Mouse (Mus musculus) kidney, adult 2 months (tissue): ENCODE data around the gene Ankra2.

Source experiments
- CTCF ChIP-seq: fragments of 200-500 bp; conservative IDR thresholded peaks from 2 replicates; pipeline ENCODE4 v1.5.1; 2011; ENCODE audit warnings: low read depth, mild to moderate bottlenecking, control low read depth, low read length, moderate library complexity, mixed read lengths; ENCODE audit not compliant: insufficient read depth, insufficient read length
- POLR2A ChIP-seq: fragments of 200-500 bp; IDR thresholded peaks from one replicate; pipeline ENCODE4 v1.6.1; 2011; ENCODE audit warnings: low read depth, low read length, control low read depth

- TF ChIP-seq CTCF: no peak
- no peak for TF ChIP-seq POLR2A
These were observed 17.5 kb upstream of the Ankra2 start for GRCm38 (mm10) chr13:98245386-98245785.
